Mouse (Mus musculus) intestine, embryonic 15.5 days (tissue): Measurements from ENCODE around the gene Gm7029. TPM values are rescaled to one million over a fixed set of nuclear protein-coding genes. Genes with fewer than 3 reads are reported as not detected.
A peak's percentile ranks its signal among the peaks of the same experiment; 100 is the strongest.

Source experiments
- ATAC-seq: fragments of 200-750 bp; cut with Nextera tagmentation; 2 replicates; pipeline ENCODE4 v1.8.0; 2017; ENCODE audit warnings: moderate TSS enrichment, moderate library complexity
- H3K27ac ChIP-seq: fragments of 300-500 bp; sonication (generic); 2 replicates; pipeline ENCODE4 v1.5.1; 2015; ENCODE audit warnings: mild to moderate bottlenecking, inconsistent platforms
- H3K27me3 ChIP-seq: fragments of 300-500 bp; sonication (generic); replicated peaks from 2 replicates; pipeline ENCODE4 v1.6.1; 2015; ENCODE audit warnings: inconsistent platforms
- H3K36me3 ChIP-seq: fragments of 300-500 bp; sonication (generic); 2 replicates; pipeline ENCODE4 v1.6.1; 2015; ENCODE audit warnings: inconsistent platforms
- H3K4me1 ChIP-seq: fragments of 300-500 bp; sonication (generic); replicated peaks from 2 replicates; pipeline ENCODE4 v1.6.1; 2015; ENCODE audit warnings: inconsistent platforms
- H3K4me2 ChIP-seq: fragments of 300-500 bp; sonication (generic); replicated peaks from 2 replicates; pipeline ENCODE4 v1.6.1; 2015; ENCODE audit warnings: mild to moderate bottlenecking, inconsistent platforms
- H3K4me3 ChIP-seq: fragments of 300-500 bp; sonication (generic); replicated peaks from 2 replicates; pipeline ENCODE4 v1.5.1; 2015; ENCODE audit warnings: inconsistent platforms
- H3K9ac ChIP-seq: fragments of 300-500 bp; sonication (generic); 2 replicates; pipeline ENCODE4 v1.6.1; 2015; ENCODE audit warnings: inconsistent platforms
- H3K9me3 ChIP-seq: fragments of 300-500 bp; sonication (generic); 2 replicates; pipeline ENCODE4 v1.6.1; 2016; ENCODE audit warnings: inconsistent platforms
- WGBS: fragments of 180-500 bp; shearing (Covaris S2); methylation state at CpG from one replicate; pipeline ENCODE4 v1.1.7; 2015; 5-methylcytosine and 5-hydroxymethylcytosine counted together
- polyA plus RNA-seq: library from polyadenylated mRNA; unstranded; fragments of >200 nt; fragmentation: Nextera tagmentation; extraction: Ambion mirVana; gene quantifications from 2 replicates; pipeline ENCODE4 v1.2.1, GENCODE M21; 2015

Gm7029 gene
- polyA plus RNA-seq, 1 experiment from 2014 or later: not detected

- H3K36me3 ChIP-seq: peaks cover 35% of the 10 kb centered on the region
- ATAC-seq: no peak
- H3K4me2 ChIP-seq: peak overlapping the region; percentile 77
- no peak overlapping the region for H3K27ac ChIP-seq
- peak overlapping the region; percentile 53 for H3K9ac ChIP-seq
- peak overlapping the region; percentile 57 for H3K4me3 ChIP-seq
- WGBS: 74% methylated on average over 31 of the region's 31 CpGs
- no peaks in the 10 kb centered on the region for H3K27me3 ChIP-seq
- peaks cover 33% of the 10 kb centered on the region for H3K4me1 ChIP-seq
- no peaks in the 10 kb centered on the region for H3K9me3 ChIP-seq
Measured at GRCm38 (mm10) chr17:33916847-33917655, 43.4 kb downstream of the Gm7029 start.

DNA sequence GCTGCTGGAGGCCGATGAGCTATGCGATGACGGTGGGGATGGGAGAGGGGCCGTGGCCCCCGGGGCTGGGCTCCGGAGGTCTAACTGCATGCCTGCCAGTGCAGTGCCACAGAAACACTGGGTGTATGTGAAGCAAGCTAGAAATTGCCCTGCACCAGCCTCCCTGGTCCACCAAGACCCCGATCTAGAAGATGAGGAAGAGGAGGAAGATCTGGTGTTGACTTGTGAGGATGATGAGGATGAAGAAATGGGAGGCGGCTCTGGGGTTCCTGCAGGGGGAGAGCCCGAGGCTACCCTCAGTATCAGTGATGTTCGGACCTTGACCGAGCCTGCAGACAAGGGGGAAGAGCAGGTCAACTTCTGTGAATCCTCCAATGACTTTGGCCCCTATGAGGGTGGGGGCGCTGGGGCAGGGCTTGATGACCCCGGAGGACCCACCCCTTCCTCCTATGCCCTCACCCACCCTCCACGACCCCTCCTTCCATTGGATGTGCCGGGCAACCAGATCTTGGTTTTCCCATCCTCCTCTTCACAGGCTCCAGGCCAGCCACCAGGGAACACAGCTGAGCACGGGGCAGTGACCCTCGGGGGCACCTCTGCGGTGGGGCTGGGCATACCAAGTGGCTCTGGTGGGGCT, 44.1 kb downstream of the Gm7029 start:
- 81% methylated on average over 18 of the region's 18 CpGs for WGBS
- peaks cover 33% of the 10 kb centered on the region for H3K4me1 ChIP-seq
- 0 out of 2 replicates have a peak overlapping the region, but pooled peaks have one; percentile 77 for H3K4me2 ChIP-seq
- no peak overlapping the region for H3K27ac ChIP-seq
- no peak overlapping the region for H3K9ac ChIP-seq
- H3K4me3 ChIP-seq: no peak overlapping the region
- no peaks in the 10 kb centered on the region for H3K9me3 ChIP-seq
- ATAC-seq: no peak
- no peaks in the 10 kb centered on the region for H3K27me3 ChIP-seq
- peaks cover 29% of the 10 kb centered on the region for H3K36me3 ChIP-seq

- Histone ChIP-seq H3K27ac (peak overlapping the region; percentile 77), H3K27me3 (no peaks in the 10 kb centered on the region), H3K4me2 (peak overlapping the region; percentile 98), H3K36me3 (peaks cover 23% of the 10 kb centered on the region), H3K4me3 (peak overlapping the region; percentile 65; the same call in 1 of the 2 replicates), H3K9me3 (no peaks in the 10 kb centered on the region), H3K4me1 (peaks cover 33% of the 10 kb centered on the region), H3K9ac (peak overlapping the region; percentile 61; the same call in 1 of the 2 replicates)
- 60% methylated on average over 37 of the region's 37 CpGs for WGBS
- ATAC-seq: no peak
Measured at GRCm38 (mm10) chr17:33918293-33919203, 44.9 kb downstream of the Gm7029 start.

- peak; percentile 55 for ATAC-seq
- Histone ChIP-seq H3K4me2 (peak overlapping the region; percentile 98), H3K36me3 (peaks cover 14% of the 10 kb centered on the region; the same call in 1 of the 2 replicates), H3K27me3 (no peaks in the 10 kb centered on the region), H3K9ac (peak overlapping the region; percentile 61), H3K9me3 (no peaks in the 10 kb centered on the region), H3K4me3 (peak overlapping the region; percentile 65), H3K4me1 (peaks cover 32% of the 10 kb centered on the region), H3K27ac (peak overlapping the region; percentile 77)
- WGBS: under 1% methylated on average over 52 of the region's 52 CpGs
Measured at GRCm38 (mm10) chr17:33919351-33920281, 46.0 kb downstream of the Gm7029 start.

- peak; percentile 20; the same call in 1 of the 2 replicates for ATAC-seq
- WGBS: under 1% methylated on average over 36 of the region's 36 CpGs
- Histone ChIP-seq H3K9ac (peak overlapping the region; percentile 61), H3K27ac (peak overlapping the region; percentile 77), H3K4me3 (peak overlapping the region; percentile 65), H3K36me3 (peaks cover 13% of the 10 kb centered on the region), H3K4me1 (peaks cover 26% of the 10 kb centered on the region), H3K27me3 (no peaks in the 10 kb centered on the region), H3K4me2 (peak overlapping the region; percentile 98), H3K9me3 (no peaks in the 10 kb centered on the region)
Measured at GRCm38 (mm10) chr17:33920282-33921097, 46.9 kb downstream of the Gm7029 start.

- Histone ChIP-seq H3K27me3 (no peaks in the 10 kb centered on the region), H3K9me3 (no peaks in the 10 kb centered on the region), H3K27ac (no peak overlapping the region), H3K9ac (no peak overlapping the region), H3K4me1 (peaks cover 26% of the 10 kb centered on the region), H3K4me2 (no peak overlapping the region), H3K36me3 (peaks cover 14% of the 10 kb centered on the region), H3K4me3 (no peak overlapping the region)
- WGBS: 88% methylated on average over 7 of the region's 7 CpGs
- ATAC-seq: no peak
Measured at GRCm38 (mm10) chr17:33921361-33921760, 47.7 kb downstream of the Gm7029 start.

Other genes with a start within 250 kb of the Gm7029 start
- gene Zfp414, start 244.7 kb upstream of the Gm7029 start, polyA plus RNA-seq: 37.0 and 37.7 TPM in 2 replicates
- gene Pram1, start 235.8 kb upstream of the Gm7029 start, polyA plus RNA-seq: 0.53 and 0.90 TPM in 2 replicates
- 276 and 325 TPM in 2 replicates for gene Hnrnpm, start 187.0 kb upstream of the Gm7029 start, polyA plus RNA-seq
- 49.4 and 52.7 TPM in 2 replicates for gene March2, start 155.2 kb upstream of the Gm7029 start, polyA plus RNA-seq
- gene Rab11b, start 113.3 kb upstream of the Gm7029 start, polyA plus RNA-seq: 206 and 218 TPM in 2 replicates
- 20.7 and 23.4 TPM in 2 replicates for gene Angptl4, start 92.0 kb upstream of the Gm7029 start, polyA plus RNA-seq
- gene Kank3, start 63.3 kb upstream of the Gm7029 start, polyA plus RNA-seq: 23.0 and 30.5 TPM in 2 replicates
- 1,025 and 1,054 TPM in 2 replicates for gene Rps28, start 49.3 kb upstream of the Gm7029 start, polyA plus RNA-seq
- gene Ndufa7, start 49.3 kb upstream of the Gm7029 start, polyA plus RNA-seq: 492 and 540 TPM in 2 replicates
- gene Cd320, start 30.7 kb upstream of the Gm7029 start, polyA plus RNA-seq: 53.3 and 61.3 TPM in 2 replicates
- gene Kifc1, start 16.8 kb downstream of the Gm7029 start, polyA plus RNA-seq: 5.7 and 7.1 TPM in 2 replicates
- 0.18 and 0.21 TPM in 2 replicates for gene Platr17, start 31.3 kb downstream of the Gm7029 start, polyA plus RNA-seq
- gene Daxx, start 35.6 kb downstream of the Gm7029 start, polyA plus RNA-seq: 37.5 and 39.1 TPM in 2 replicates
- 35.6 and 39.3 TPM in 2 replicates for gene Tapbp, start 42.1 kb downstream of the Gm7029 start, polyA plus RNA-seq
- gene Zbtb22, start 42.1 kb downstream of the Gm7029 start, polyA plus RNA-seq: 14.4 and 16.2 TPM in 2 replicates
- gene Rgl2, start 55.7 kb downstream of the Gm7029 start, polyA plus RNA-seq: 29.2 and 32.9 TPM in 2 replicates
- gene Pfdn6, start 66.5 kb downstream of the Gm7029 start, polyA plus RNA-seq: 153 and 159 TPM in 2 replicates
- gene Wdr46, start 66.8 kb downstream of the Gm7029 start, polyA plus RNA-seq: 37.1 and 38.5 TPM in 2 replicates
- 9.8 TPM in 2 replicates for gene B3galt4, start 77.7 kb downstream of the Gm7029 start, polyA plus RNA-seq
- 44.0 and 47.4 TPM in 2 replicates for gene Vps52, start 82.0 kb downstream of the Gm7029 start, polyA plus RNA-seq
- gene Rps18, start 82.2 kb downstream of the Gm7029 start, polyA plus RNA-seq: 1,812 and 1,948 TPM in 2 replicates
- gene H2-K1, start 126.5 kb downstream of the Gm7029 start, polyA plus RNA-seq: 190 and 264 TPM in 2 replicates
- gene Ring1, start 150.8 kb downstream of the Gm7029 start, polyA plus RNA-seq: 16.8 and 18.2 TPM in 2 replicates
- 51.5 and 60.9 TPM in 2 replicates for gene H2-Ke6, start 154.2 kb downstream of the Gm7029 start, polyA plus RNA-seq
- 151 and 172 TPM in 2 replicates for gene Slc39a7, start 157.8 kb downstream of the Gm7029 start, polyA plus RNA-seq
- gene Rxrb, start 158.0 kb downstream of the Gm7029 start, polyA plus RNA-seq: 41.8 and 45.0 TPM in 2 replicates
- 0.90 and 1.0 TPM in 2 replicates for gene Col11a2, start 165.6 kb downstream of the Gm7029 start, polyA plus RNA-seq
- 0.66 and 0.85 TPM in 2 replicates for gene H2-Oa, start 218.5 kb downstream of the Gm7029 start, polyA plus RNA-seq
- gene H2-DMa, start 245.7 kb downstream of the Gm7029 start, polyA plus RNA-seq: 11.3 and 13.4 TPM in 2 replicates
- 88.2 and 90.7 TPM in 2 replicates for gene Brd2, start 248.8 kb downstream of the Gm7029 start, polyA plus RNA-seq